Mouse (Mus musculus) kidney, postnatal 4 days (tissue): ENCODE measurements around the gene Piwil4.
A peak's percentile ranks its signal among the peaks of the same experiment; 100 is the strongest.

Experiments
- DNase-seq, 2 experiments: peaks; one replicate each; pipeline ENCODE4 v3.0.0; 2021; ENCODE audit warnings: mixed read lengths in 2 of 2

Piwil4 gene

GRCm38 (mm10) chr9:14740151-14740924 is at the start of gene Piwil4:
TSS of gene Piwil4 (minus strand) at chr9:14740733.
- DNase-seq: no peak

GRCm38 (mm10) chr9:14787356-14787755 is 46.8 kb upstream of the Piwil4 start:
- DNase-seq: no peak

- peak; percentile 90 to 94 for DNase-seq
These were observed 43.8 kb upstream of the Piwil4 start, which contains the start of the genes Mre11a and Ankrd49 for GRCm38 (mm10) chr9:14784039-14785002. TSS of gene Mre11a (plus strand) at chr9:14784654. TSS of gene Ankrd49 (minus strand) at chr9:14784856.

- no peak for DNase-seq
These were observed 37.8 kb upstream of the Piwil4 start for GRCm38 (mm10) chr9:14778341-14778740.

GRCm38 (mm10) chr9:14773813-14774212 is 33.3 kb upstream of the Piwil4 start:
- DNase-seq: peak in 1 of 2 experiments; percentile 11

GRCm38 (mm10) chr9:14772074-14772473 is 31.5 kb upstream of the Piwil4 start:
- DNase-seq: no peak

GRCm38 (mm10) chr9:14770803-14771471 is 30.4 kb upstream of the Piwil4 start, which contains the start of gene 1700012B09Rik:
TSS of gene 1700012B09Rik (minus strand) at chr9:14771030.
- DNase-seq: peak; percentile 20 to 25

- no peak for DNase-seq
These were observed 29.3 kb upstream of the Piwil4 start for GRCm38 (mm10) chr9:14769811-14770210.

- DNase-seq: peak; percentile 75 to 77
These were observed 24.2 kb upstream of the Piwil4 start for GRCm38 (mm10) chr9:14764765-14765164.

- no peak for DNase-seq
These were observed 18.7 kb upstream of the Piwil4 start for GRCm38 (mm10) chr9:14759261-14759660.

GRCm38 (mm10) chr9:14758590-14758989 is 18.1 kb upstream of the Piwil4 start:
- DNase-seq: no peak

- no peak for DNase-seq
These were observed 13.9 kb upstream of the Piwil4 start for GRCm38 (mm10) chr9:14754469-14754868.

- no peak for DNase-seq
These were observed 13.4 kb upstream of the Piwil4 start for GRCm38 (mm10) chr9:14753947-14754346.

- DNase-seq: peak; percentile 72 to 84
These were observed 11.5 kb upstream of the Piwil4 start, which contains the start of gene Fut4 for GRCm38 (mm10) chr9:14752001-14752522. TSS of gene Fut4 (minus strand) at chr9:14752393.

- DNase-seq: peak; percentile 47 to 64
These were observed 11.0 kb upstream of the Piwil4 start for GRCm38 (mm10) chr9:14751503-14752000.

GRCm38 (mm10) chr9:14750901-14751502 is 10.5 kb upstream of the Piwil4 start:
- peak in 1 of 2 experiments; percentile 5 for DNase-seq

- no peak for DNase-seq
These were observed 909 bp downstream of the Piwil4 start for GRCm38 (mm10) chr9:14739498-14740150.

- DNase-seq: peak; percentile 14 to 41
These were observed 9.5 kb downstream of the Piwil4 start for GRCm38 (mm10) chr9:14730941-14731541.

- no peak for DNase-seq
These were observed 12.2 kb downstream of the Piwil4 start for GRCm38 (mm10) chr9:14728365-14728764.

GRCm38 (mm10) chr9:14726629-14727028 is 13.9 kb downstream of the Piwil4 start:
- DNase-seq: no peak

GRCm38 (mm10) chr9:14726005-14726404 is 14.5 kb downstream of the Piwil4 start:
- no peak for DNase-seq
